Mouse (Mus musculus) heart, postnatal 36 days (tissue): ENCODE measurements around the gene Otud4. TPM values are rescaled to one million over a fixed set of nuclear protein-coding genes. Genes with fewer than 3 reads are reported as not detected.

Experiments used
- DNase-seq, 2 experiments: peaks; one replicate each; pipeline ENCODE4 v3.0.0; 2021 to 2022
- intact Hi-C: fragments of 180-260 bp; cut with DNase I; formaldehyde crosslinking; loops from one replicate; pipeline ENCODE4 v1.15.1; 2025
- total RNA-seq, 2 experiments: library from RNA; stranded (reverse); gene quantifications; 2 replicates each; pipeline ENCODE4 v1.2.3; 2021

The Otud4 gene
- total RNA-seq, 2 experiments from 2014 or later: 44.8 to 55.3 TPM

- intact Hi-C loops: no loop called here
- no peak for DNase-seq
Measured at GRCm38 (mm10) chr8:79724589-79724988, 85.2 kb downstream of the Otud4 start.

Other genes starting within 250 kb of the Otud4 start
- 10 to 100 TPM; 16.2 to 18.0 TPM for gene Smad1, start 240.1 kb upstream of the Otud4 start, total RNA-seq
- 10 to 100 TPM; 45.8 to 48.5 TPM for gene Abce1, start 72.1 kb downstream of the Otud4 start, total RNA-seq
- gene Anapc10, start 72.2 kb downstream of the Otud4 start, total RNA-seq: 1 to 10 TPM; 4.6 to 6.0 TPM